Mouse (Mus musculus): ENCODE results near the gene Cbr3. TPM values are rescaled to one million over a fixed set of nuclear protein-coding genes. Genes with fewer than 3 reads are reported as not detected.
"Not testable (repeated sequence)": the region's sequence is repeated elsewhere in the genome, so short reads cannot be mapped to it uniquely, and the experiment has no call there.

Cbr3 gene
- polyA plus RNA-seq (2015; fragmentation: Nextera tagmentation; extraction: Ambion mirVana) = 208 and 229 TPM in 2 replicates

DNA sequence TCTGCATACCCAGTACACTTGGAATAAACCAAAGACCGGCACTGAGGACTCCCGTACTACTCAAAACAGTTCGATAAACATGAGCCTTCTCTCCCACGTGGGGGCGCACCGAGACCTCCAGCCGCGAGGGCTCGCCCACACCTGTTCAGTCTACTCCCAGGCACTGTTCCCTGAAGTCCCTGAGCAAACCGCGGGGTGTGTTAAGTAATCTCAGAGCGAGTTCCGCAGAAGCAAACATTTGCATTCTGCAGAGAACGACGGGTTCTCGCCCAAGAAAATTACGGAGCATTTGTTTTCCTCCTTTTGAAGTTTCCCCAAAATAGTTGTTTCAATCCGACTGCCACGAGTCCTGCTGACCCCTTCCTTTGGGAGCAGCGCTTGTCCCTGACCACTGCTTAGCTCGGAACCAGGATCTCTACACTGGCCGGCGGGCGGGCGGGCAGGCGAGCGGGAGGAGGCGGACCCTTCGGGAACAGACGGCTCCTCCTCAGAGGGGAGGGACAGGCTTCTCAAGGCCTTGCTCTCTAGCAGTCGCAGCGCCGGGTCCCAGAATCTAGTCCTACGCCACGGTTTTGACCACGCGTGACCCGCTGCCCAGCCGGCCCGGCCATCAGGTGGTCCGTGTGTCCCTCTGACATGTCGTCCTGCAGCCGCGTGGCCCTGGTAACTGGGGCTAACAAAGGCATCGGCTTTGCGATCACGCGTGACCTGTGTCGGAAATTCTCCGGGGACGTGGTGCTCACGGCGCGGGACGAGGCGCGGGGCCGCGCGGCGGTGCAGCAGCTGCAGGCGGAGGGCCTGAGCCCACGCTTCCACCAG is at the start of gene Cbr3:
TSS of gene Cbr3 (plus strand) at position 527 of the 819 bp plus-strand sequence.
- Histone ChIP-seq H3K4me3 (ENCODE audit: low read depth, low read length) (peak within 1 kb of the TSS; percentile 66), H3K4me2 (replicated peaks; ENCODE audit: low read depth) (peak within 1 kb of the TSS; percentile 90), H3K27ac (replicated peaks) (peak within 1 kb of the TSS; percentile 94), H3K36me3 (ENCODE audit: control insufficient read depth, insufficient read depth, low read length) (no peaks in the 10 kb centered on the region), H3K4me1 (replicated peaks; ENCODE audit: control insufficient read depth, insufficient read depth) (no peaks in the 10 kb centered on the region), H3K9me3 (ENCODE audit: control insufficient read depth, low read length) (no peaks in the 10 kb centered on the region), H3K9ac (ENCODE audit: low read length) (peak within 1 kb of the TSS; percentile 87), H3K27me3 (ENCODE audit: control insufficient read depth, insufficient read depth, low read length) (no peaks in the 10 kb centered on the region)
- DNase-seq (ENCODE audit: low spot score) = peak; percentile 90
- TF ChIP-seq CTCF (IDR thresholded peaks at IDR 0.05; ENCODE audit: low read depth) = peak; percentile 76
- no peak for TF ChIP-seq EP300 (optimal IDR thresholded peaks at IDR 0.05)
- ATAC-seq (ENCODE audit: low FRiP score, low TSS enrichment) = peak; percentile 88
- WGBS = under 1% methylated on average over 63 of the region's 63 CpGs

DNA sequence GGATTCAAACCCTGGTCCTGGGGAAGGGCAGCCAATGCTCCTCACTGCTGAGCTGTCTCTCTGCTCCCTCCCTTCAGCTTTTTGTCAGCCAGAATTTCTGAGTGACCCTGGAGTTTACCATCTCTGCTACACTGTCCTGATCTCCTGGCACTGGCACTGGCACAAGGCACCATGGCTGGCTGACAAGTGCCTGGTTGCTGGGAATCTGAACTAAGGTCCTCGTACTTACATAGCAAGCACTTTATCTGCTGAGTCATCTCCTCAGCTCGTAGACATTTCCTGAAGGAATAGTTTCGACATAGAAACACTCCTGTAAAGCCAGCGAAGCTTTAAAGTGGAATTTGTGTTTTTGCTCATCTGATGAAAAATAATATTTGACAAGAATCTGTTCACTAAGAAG is 39.0 kb upstream of the Cbr3 start:
- DNase-seq (ENCODE audit: low spot score) (no peak), ATAC-seq (ENCODE audit: low FRiP score, low TSS enrichment) (0 out of 2 replicates have a peak, but pooled peaks have one; percentile 30)
- no peak overlapping the region for H3K4me2 ChIP-seq (replicated peaks; ENCODE audit: low read depth)
- no peaks in the 10 kb centered on the region for H3K4me1 ChIP-seq (replicated peaks; ENCODE audit: control insufficient read depth, insufficient read depth)
- no peaks in the 10 kb centered on the region for H3K9me3 ChIP-seq (ENCODE audit: control insufficient read depth, low read length)
- 34% methylated on average over 4 of the region's 4 CpGs for WGBS
- no peaks in the 10 kb centered on the region for H3K36me3 ChIP-seq (ENCODE audit: control insufficient read depth, insufficient read depth, low read length)
- TF ChIP-seq CTCF (IDR thresholded peaks at IDR 0.05; ENCODE audit: low read depth) = no peak
- no peak for TF ChIP-seq EP300 (optimal IDR thresholded peaks at IDR 0.05)
- no peak overlapping the region for H3K27ac ChIP-seq (replicated peaks)
- H3K9ac ChIP-seq (ENCODE audit: low read length) = no peak overlapping the region
- no peak overlapping the region for H3K4me3 ChIP-seq (ENCODE audit: low read depth, low read length)
- no peaks in the 10 kb centered on the region for H3K27me3 ChIP-seq (ENCODE audit: control insufficient read depth, insufficient read depth, low read length)

DNA sequence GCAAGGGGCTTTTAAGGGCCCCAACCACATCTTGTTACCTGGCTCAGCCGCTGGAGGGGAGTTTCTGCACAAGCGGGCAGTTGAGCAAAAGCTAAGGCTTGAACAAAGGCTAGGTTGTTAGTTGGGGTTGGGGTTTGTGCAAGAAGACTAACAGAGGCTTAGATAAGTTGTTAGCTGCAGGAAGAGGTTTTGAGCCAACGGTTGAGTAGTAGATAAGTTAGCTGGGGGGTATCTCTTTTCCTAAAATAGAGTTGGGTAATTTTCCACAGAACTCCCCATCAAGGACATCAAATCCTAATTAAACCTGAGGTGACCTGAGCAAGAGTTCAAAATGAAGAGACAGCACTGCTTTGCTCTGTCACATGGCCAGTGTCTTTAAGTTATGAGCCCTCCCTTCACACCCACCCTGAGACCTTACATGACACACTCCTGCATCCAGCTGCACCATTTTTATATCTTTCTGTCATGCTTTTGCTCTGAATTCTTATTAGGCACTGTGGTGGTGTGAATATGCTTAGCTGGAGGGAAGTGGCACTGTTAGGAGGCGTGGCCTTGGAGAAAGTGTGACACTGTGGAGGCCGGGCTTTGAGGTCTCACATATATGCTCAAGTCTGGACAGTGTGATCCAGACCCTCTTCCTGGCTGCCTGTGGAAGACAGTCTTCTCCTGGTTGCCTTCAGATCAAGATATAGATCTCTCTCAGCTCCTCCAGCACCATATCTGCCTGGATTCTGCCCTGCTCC is 34.4 kb upstream of the Cbr3 start:
- H3K9ac ChIP-seq (ENCODE audit: low read length) = no peak overlapping the region
- no peak overlapping the region for H3K4me3 ChIP-seq (ENCODE audit: low read depth, low read length)
- ATAC-seq (ENCODE audit: low FRiP score, low TSS enrichment) (no peak), DNase-seq (ENCODE audit: low spot score) (no peak)
- TF ChIP-seq CTCF (IDR thresholded peaks at IDR 0.05; ENCODE audit: low read depth) (no peak), EP300 (optimal IDR thresholded peaks at IDR 0.05) (no peak)
- WGBS = 74% methylated on average over 5 of the region's 5 CpGs
- no peaks in the 10 kb centered on the region for H3K36me3 ChIP-seq (ENCODE audit: control insufficient read depth, insufficient read depth, low read length)
- H3K27me3 ChIP-seq (ENCODE audit: control insufficient read depth, insufficient read depth, low read length) = no peaks in the 10 kb centered on the region
- no peak overlapping the region for H3K4me2 ChIP-seq (replicated peaks; ENCODE audit: low read depth)
- H3K4me1 ChIP-seq (replicated peaks; ENCODE audit: control insufficient read depth, insufficient read depth) = no peaks in the 10 kb centered on the region
- no peak overlapping the region for H3K27ac ChIP-seq (replicated peaks)
- no peaks in the 10 kb centered on the region for H3K9me3 ChIP-seq (ENCODE audit: control insufficient read depth, low read length)

DNA sequence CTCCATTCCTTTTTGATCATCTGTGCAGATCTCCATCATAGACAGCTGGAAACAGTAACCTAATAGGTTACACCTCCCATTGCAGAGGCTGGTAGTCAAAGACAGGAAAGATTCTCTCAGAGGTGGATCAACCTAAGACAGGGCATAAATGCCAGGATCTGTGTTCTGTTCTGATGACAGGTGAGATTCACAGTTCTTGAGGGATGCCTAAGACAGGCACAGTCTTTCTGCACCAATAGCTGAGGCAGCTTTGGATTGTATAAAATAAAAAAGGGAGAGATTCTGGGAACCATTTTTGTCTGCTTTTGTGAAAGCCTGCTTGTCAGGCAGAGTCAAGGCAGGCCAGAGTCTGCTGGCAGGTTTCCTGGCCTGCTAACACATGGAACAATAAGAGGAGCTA is 15.0 kb upstream of the Cbr3 start:
- H3K4me3 ChIP-seq (ENCODE audit: low read depth, low read length) = no peak overlapping the region
- H3K27me3 ChIP-seq (ENCODE audit: control insufficient read depth, insufficient read depth, low read length) = no peaks in the 10 kb centered on the region
- ATAC-seq (ENCODE audit: low FRiP score, low TSS enrichment) (no peak), DNase-seq (ENCODE audit: low spot score) (no peak)
- TF ChIP-seq EP300 (optimal IDR thresholded peaks at IDR 0.05) (no peak), CTCF (IDR thresholded peaks at IDR 0.05; ENCODE audit: low read depth) (no peak)
- no peak overlapping the region for H3K4me2 ChIP-seq (replicated peaks; ENCODE audit: low read depth)
- no peak overlapping the region for H3K9ac ChIP-seq (ENCODE audit: low read length)
- no peaks in the 10 kb centered on the region for H3K36me3 ChIP-seq (ENCODE audit: control insufficient read depth, insufficient read depth, low read length)
- H3K4me1 ChIP-seq (replicated peaks; ENCODE audit: control insufficient read depth, insufficient read depth) = no peaks in the 10 kb centered on the region
- peaks cover 4% of the 10 kb centered on the region; the same call in 1 of the 2 replicates for H3K9me3 ChIP-seq (ENCODE audit: control insufficient read depth, low read length)
- H3K27ac ChIP-seq (replicated peaks) = no peak overlapping the region

DNA sequence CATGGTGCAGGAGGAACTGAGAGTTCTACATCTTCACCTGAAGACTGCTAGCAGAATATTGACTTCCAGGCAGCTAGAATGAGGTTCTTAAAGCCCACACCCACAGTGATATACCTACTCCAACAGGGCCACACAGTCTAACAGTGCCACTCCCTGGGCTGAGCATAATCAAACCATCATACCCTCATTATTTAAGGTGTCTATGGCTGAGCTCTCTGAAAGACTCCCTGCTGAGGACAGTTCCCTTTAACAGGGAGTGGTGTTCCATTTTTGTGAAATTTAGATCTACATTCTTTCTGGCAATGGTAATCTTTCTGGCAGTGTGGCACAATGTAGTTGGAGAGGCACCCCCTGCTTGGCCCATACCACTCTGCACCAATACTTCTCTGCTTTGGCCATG is 13.5 kb upstream of the Cbr3 start:
- H3K27me3 ChIP-seq (ENCODE audit: control insufficient read depth, insufficient read depth, low read length) = no peaks in the 10 kb centered on the region
- peak; percentile 49 for ATAC-seq (ENCODE audit: low FRiP score, low TSS enrichment)
- H3K27ac ChIP-seq (replicated peaks) = no peak overlapping the region
- TF ChIP-seq CTCF (IDR thresholded peaks at IDR 0.05; ENCODE audit: low read depth) = no peak
- no peak for TF ChIP-seq EP300 (optimal IDR thresholded peaks at IDR 0.05)
- no peaks in the 10 kb centered on the region for H3K4me1 ChIP-seq (replicated peaks; ENCODE audit: control insufficient read depth, insufficient read depth)
- H3K36me3 ChIP-seq (ENCODE audit: control insufficient read depth, insufficient read depth, low read length) = no peaks in the 10 kb centered on the region
- no peak overlapping the region for H3K4me2 ChIP-seq (replicated peaks; ENCODE audit: low read depth)
- DNase-seq (ENCODE audit: low spot score) = no peak
- no peak overlapping the region for H3K4me3 ChIP-seq (ENCODE audit: low read depth, low read length)
- H3K9ac ChIP-seq (ENCODE audit: low read length) = no peak overlapping the region
- peaks cover 4% of the 10 kb centered on the region; the same call in 1 of the 2 replicates for H3K9me3 ChIP-seq (ENCODE audit: control insufficient read depth, low read length)

DNA sequence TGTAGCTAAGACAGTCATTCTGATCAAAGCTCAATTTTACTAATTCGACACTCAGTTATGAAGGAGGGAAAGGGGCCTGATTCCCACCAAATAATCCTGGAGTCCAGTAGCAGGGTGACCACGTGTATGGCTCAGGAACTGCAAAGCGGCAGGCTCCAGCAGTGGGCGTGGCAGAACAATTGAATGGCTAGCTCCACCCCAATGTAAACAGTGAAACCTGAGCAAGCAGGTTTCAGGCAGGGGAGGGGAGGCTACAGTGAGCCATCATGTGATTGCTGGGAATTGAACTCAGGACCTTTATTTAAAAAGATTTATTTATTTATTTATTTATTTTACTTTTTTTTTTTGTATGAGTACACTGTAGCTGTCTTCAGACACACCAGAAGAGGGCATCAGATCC is 12.5 kb upstream of the Cbr3 start:
- not testable (repeated sequence) for H3K4me3 ChIP-seq (ENCODE audit: low read depth, low read length); H3K9ac ChIP-seq (ENCODE audit: low read length); H3K27ac ChIP-seq (replicated peaks); H3K4me1 ChIP-seq (replicated peaks; ENCODE audit: control insufficient read depth, insufficient read depth); H3K36me3 ChIP-seq (ENCODE audit: control insufficient read depth, insufficient read depth, low read length); H3K27me3 ChIP-seq (ENCODE audit: control insufficient read depth, insufficient read depth, low read length); H3K4me2 ChIP-seq (replicated peaks; ENCODE audit: low read depth); H3K9me3 ChIP-seq (ENCODE audit: control insufficient read depth, low read length)
- ATAC-seq (ENCODE audit: low FRiP score, low TSS enrichment) (peak; percentile 77; the same call in 1 of the 2 replicates), DNase-seq (ENCODE audit: low spot score) (peak; percentile 80)
- WGBS = 33% methylated on average over 4 of the region's 4 CpGs

Data from stomach, postnatal 0 days (tissue).